Mouse (Mus musculus): ENCODE results near the gene Slit1.

- TF ChIP-seq POLR2A (IDR thresholded peaks at IDR 0.05; ENCODE audit: borderline replicate concordance, control insufficient read depth, low read depth, low read length) (no peak), CTCF (IDR thresholded peaks at IDR 0.05; ENCODE audit: control insufficient read depth, insufficient read depth, low read length) (no peak)
Observed at GRCm38 (mm10) chr19:41719436-41719835, 24.0 kb downstream of the Slit1 start.

All from bone marrow, adult 2 months (tissue).